Mouse (Mus musculus) thymus, postnatal 14 days (tissue): ENCODE results near the gene Fhit.
A peak's percentile ranks its signal among the peaks of the same experiment; 100 is the strongest.

Experiments
- DNase-seq: peaks from one replicate; pipeline ENCODE4 v3.0.0; 2021

Gene Fhit

DNA sequence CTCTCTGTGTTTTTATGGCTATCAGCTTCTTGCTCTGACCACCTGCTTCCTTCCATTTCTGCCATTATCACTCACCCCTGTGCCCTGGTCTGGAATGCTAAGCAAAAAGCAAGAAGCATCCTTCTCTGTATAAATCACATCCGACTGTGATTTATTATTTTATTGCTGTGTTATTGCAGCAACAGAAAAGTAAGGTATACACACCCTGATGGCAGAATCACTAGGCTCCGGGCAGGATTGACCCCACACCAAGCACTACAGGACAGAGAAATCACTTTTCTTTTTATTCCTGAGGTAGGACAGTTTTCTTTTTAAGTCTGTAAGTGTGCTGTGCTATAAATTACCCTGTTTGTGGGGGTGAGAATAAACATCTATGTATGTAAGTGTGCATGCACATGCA, 460.1 kb downstream of the Fhit start:
- no peak for DNase-seq

DNA sequence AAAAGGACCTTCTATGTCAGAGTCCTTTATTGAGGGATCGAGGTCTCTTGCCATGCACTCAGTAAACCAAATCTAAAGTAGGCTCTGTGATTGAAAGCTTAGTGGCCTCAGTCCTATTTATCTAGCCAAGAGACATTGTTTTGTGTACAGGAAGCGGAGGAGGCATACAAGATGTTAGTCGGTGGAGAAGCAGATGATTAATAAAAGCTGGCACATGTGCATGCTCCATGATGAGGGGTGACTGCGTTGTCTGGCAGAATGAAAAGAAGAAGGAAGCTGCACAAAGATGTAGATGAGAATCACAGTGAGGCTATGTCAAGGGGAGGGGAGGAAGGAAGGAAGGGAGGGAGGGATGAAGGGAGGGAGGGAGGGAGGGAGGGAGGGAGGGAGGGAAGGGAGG, 481.8 kb downstream of the Fhit start:
- no peak for DNase-seq

DNA sequence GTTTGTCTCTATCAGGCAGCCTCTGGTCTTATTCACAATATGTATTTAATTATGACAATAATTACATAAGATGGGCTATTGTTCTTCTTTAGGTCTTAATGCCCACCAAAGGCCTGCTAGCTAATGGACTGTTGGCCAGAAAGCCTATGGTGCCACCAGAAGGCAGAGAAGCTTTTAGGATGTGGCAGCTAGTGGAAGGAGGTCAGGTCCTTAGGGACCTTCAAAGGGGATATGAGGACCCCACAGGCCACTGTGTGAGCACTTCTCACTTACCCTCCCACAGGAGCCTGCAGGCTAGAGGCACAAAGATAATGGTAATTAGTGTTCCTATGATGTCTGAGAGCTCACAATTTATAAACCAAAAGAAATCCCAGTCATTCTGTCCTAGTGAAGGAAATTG, 482.2 kb downstream of the Fhit start:
- DNase-seq, result no peak

DNA sequence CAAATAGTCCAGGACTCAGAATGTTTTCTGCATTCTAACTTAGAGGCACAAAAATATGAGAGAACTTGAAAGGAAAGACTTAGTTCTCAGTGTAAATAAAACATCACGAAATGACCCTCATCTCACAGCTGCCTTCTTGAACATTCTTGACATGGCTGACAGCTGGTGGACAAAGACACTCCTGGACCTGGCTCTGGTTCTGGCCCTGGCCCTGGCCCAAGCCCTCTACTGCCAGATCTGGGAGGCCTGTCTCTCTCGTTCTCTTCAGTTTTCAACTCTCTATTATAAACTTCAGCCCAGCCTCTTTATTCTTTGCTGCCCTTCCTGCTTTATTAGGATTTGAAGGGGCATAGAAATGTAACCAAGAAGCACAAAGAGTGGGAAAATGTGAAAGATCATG, 484.2 kb downstream of the Fhit start:
- DNase-seq, result no peak

DNA sequence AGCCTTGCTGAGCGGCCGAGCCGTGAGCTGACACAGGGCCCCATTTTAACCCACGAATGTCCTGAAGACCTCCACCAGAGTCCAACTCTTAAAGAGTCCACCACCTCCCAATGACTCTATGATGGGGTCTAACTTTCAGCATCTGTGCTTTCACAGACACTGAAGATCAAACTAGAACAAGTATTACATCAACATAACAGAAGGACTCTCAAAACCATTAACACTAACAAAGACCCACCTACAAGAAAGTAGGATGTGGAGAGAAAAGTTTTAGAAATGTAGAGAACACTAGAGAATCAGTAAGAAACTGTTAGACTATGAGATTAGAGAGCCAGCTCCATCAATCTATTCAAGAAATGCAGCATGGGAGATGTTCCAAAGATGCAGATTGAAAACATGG, 501.6 kb downstream of the Fhit start:
- no peak for DNase-seq

DNA sequence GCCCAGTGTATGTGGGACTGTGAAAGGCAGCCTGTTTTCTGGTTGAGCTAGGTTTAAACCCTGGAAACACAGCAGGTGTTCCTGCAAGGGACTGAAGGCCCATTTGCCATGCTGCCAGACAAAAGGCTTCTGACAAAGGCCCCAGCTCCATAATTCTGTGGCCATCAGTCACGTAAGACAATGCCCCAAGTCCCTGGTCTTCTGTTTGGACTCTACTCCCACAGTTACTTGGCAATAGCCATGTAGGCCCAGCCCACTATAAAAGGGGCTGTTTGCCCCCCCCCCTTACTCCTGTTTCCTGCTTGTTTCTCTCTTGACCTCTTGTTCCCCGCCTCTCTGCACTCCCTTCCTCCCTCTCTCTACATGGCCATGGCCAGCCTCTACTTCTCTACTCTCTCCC, 502.5 kb downstream of the Fhit start:
- no peak for DNase-seq

DNA sequence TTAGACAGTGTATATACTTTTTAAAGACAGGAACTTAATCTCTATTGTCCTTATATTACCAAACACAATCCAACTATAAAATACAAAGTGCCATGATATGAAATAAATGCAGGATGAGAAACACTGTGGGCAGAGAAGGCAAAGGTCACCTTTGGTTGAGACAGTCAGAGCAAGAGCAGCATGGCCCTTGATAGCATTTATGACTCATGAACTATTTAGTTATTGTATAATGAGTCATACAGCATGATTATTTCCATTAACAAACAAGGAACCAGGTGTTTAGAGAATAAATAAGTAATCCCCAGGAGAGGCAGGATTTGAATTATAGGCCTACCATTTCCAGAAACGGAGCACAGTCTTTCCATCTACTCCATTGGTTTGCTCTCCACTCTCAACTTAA, 503.6 kb downstream of the Fhit start:
- no peak for DNase-seq

DNA sequence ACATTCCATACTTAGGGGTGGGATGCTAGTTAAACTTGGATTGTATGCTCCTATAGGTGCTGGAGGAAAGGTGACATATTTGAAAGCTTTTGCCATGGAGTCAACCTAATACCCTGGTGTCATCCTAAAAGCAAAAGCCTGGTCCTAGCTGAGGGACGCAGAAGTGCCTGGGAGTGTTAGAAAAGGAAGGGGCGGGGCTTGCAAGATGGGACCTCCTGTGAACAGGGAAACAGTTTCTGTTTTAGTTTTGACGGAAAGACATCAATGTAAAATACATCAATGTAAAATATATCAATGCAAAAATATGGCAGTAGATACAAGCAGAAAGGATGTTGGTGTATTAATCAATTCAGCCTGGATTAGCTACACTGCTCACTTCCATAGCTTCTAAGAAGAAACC, 504.5 kb downstream of the Fhit start:
- DNase-seq, result no peak

DNA sequence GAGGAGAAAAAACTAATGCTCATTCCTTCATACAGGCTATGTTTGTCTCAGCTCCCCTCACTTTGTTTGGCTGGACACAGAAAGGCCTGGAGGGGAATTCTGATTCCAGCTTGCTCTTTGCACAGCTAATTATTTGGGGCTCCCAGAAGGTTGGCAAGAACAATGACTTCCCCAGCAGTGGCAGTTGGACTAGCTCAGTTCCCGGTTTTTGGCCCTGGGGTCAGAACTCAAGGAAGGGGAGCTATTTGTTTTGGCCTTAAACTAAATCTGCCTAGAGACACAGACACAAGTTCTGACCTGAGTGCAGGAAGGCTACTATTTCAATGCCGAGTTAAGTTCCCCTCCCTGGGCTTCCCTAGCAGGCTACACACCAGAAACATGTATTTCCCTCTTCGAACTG, 506.0 kb downstream of the Fhit start:
- no peak for DNase-seq

DNA sequence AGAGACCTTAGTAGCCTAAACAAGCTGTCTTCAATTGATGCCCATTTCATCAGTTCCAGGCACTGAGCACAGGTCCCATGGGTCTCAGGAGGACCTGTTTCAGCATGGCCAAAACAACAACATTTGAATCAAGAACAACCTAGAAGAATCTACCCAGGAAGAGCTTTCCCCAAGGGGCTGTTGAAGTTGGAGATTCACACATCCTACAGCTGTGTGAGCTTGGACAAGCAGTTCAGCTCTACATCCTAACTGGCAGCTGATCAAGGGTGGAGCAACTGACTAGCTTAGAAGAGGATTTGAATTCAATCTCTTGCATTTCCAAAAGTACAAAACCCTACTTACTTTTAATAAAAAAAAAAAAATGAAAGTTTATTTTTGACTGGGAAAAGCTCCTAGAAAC, 514.0 kb downstream of the Fhit start:
- DNase-seq, result no peak

DNA sequence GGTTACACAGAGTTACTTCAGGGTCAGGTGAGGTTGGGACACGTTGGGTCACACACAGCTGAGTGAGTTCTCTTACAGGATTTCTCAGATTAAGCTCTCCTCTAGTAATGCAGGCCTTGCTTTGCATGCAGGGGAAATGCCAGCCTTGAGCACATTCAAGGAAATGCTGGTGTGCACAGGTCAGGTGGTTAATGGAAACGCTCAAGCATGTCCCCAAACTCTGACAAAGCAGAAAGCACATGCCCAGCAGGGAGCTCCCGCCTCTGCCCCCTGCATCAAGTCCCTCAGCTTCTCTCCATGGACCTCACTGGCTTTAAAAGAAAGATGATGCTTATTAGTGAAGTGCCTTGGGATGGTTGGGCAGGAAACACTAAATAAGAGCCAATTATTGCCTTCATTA, 530.1 kb downstream of the Fhit start:
- no peak for DNase-seq

DNA sequence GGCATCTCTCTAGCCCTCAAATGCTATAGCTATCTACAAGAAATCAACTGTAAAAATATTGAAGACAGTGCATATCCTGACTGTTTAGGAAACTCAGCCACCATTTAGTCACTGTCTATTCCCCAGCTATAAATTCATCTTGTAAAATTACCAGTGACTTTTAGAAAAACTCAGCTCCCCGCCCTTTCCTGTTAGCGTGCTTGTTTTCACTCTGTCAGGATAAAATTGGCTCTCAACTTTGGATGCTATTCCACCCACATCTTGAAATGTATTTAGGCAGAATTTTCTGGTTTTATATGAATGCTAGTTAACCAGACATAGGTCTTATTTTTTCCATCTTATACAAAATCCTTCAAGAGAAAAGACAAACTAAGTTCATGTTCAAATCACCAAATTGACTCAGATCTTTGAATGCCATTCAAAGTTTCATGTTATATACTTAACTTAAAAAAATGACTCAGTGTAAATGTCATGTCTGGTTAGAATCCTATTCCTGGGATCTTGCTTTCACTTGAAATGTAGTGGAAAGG, 530.9 kb downstream of the Fhit start:
- no peak for DNase-seq

DNA sequence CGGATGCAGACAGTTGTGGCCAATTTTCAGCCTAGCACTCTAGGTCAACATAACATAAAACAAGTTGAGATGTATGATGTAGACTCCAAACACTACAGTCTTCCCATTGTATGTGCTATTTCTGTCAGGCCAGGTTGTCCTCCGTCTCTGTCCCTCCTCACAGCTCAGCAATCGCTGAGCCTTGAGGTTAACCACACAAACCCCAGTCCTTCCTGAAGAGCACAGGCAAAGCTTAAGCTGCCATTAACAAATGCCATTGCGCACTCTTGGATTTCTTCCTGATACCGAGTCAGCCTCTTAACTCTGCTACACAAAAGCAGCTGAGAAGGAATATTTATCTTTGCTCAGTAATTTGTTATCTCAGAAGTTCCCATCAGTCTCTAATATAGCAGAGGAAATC, 568.4 kb downstream of the Fhit start:
- DNase-seq, result no peak

DNA sequence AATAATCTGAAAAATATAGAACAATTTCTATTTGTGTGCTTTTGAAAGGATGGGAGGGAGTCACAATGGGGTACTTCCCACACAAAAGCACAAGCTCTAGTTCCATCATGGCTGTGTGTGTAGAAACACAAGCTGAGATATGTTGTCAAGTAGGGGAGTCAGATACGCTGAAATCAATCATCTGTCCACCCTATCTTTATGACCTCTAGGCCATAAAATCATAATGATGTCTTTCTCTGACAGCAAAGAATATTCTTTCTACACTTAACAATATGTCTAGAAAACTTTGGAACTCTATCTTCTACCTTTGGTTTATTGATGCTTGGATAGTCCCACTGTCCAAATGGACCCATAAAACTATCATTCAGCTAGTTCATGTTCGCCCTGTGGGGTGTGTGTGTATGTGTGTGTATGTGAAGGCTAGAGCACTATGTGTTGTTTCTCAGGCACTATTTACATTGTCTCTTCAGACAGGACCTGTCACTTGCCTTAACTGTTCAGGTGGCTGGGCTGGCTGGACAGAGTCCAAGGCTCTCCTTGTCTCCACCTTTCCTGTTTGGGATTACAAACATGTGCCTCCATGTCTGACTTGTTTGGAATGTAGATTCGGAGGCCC, 592.8 kb downstream of the Fhit start:
- DNase-seq, result no peak

DNA sequence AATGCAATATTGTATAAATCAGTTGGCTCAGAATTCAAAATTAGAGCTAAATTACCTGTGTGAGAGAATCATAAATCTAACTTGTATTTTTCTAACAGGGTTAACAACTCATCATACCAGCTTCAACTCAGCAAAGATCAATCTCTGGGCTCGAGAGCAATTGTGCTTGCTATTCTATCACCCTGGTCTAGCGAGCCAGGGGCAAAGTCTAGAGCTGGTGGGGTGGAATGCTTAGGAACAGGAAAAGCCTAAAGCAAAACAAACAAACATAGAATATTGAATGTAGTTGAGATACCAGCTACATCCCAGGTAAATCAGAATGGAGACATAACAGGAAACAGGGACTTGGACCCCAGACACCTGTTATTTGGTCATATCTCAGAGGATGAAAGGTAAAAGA, 594.1 kb downstream of the Fhit start:
- no peak for DNase-seq

DNA sequence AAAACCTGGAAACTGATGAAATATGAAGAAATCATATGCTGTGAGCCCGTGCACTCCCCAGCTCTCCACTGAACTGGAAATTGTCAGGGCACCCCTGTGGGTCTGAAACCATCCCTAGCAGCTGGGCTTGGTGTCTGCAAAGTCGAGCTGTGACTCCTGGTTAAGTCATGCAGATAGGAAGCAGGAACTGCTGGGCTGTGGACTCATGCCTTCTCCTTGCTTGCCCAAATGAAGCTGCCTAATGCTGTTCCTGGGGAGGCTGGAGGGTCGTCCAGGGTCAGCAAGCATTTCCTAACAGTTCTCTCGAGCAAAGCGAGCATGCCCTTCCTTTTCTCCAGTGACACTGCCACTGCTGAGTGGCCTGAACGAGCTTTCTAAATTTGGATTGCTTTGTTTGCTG, 607.1 kb downstream of the Fhit start:
- DNase-seq, result no peak

DNA sequence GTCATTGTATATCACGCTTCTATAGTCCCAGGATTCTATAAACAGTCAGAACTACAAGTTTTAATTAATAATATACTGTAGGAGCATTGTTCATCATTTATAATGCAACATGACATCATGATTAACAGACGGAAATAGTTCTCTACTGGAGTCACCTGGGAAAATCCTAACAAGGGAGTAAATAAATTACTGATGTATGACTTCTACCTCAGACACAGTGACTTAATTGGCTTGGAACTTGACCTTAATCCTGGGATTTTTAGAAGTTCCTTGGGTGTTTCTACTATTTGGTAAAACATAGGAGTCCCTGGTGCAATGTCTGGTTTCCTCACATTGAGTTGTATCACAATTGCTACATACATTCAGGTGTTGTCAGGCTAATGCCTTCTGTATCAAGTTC, 613.2 kb downstream of the Fhit start:
- no peak for DNase-seq

DNA sequence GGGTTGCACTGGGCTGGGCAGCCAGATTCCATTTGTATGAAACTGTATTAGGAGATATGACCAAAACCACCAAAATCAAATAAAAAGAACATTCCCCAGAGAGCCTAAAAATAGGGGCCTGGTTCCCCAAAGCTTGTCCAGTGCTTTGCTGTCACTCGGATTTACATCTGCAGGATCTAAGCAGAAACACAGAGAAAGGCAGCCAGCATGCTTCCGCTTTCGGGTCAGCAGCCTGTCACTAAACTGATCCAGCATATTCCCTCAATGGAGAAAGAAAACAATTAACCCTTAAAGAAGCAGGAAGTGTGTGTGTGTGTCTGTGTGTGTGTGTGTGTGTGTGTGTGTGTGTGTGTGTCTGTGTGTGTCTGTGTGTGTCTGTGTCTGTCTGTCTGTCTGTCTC, 615.9 kb downstream of the Fhit start:
- no peak for DNase-seq

DNA sequence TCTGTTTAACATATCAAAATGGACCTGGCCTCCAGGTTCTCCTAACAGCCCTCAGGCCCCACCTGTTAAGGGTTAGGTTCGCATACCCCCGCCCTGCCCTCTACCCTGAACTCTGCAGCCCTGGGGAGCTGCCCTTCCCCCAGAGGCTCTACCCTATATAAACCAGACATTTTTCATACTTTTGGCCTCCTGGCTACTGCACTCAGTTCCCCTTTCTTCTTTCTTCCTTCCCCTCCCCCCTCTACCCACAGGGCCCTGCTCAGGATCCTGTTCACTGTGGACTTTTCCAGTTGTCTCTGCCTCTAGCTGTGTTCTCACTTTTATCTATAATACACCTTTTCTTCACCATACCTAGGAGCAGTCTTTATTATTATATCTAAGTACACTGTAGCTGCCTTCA, 627.0 kb downstream of the Fhit start:
- DNase-seq, result no peak

DNA sequence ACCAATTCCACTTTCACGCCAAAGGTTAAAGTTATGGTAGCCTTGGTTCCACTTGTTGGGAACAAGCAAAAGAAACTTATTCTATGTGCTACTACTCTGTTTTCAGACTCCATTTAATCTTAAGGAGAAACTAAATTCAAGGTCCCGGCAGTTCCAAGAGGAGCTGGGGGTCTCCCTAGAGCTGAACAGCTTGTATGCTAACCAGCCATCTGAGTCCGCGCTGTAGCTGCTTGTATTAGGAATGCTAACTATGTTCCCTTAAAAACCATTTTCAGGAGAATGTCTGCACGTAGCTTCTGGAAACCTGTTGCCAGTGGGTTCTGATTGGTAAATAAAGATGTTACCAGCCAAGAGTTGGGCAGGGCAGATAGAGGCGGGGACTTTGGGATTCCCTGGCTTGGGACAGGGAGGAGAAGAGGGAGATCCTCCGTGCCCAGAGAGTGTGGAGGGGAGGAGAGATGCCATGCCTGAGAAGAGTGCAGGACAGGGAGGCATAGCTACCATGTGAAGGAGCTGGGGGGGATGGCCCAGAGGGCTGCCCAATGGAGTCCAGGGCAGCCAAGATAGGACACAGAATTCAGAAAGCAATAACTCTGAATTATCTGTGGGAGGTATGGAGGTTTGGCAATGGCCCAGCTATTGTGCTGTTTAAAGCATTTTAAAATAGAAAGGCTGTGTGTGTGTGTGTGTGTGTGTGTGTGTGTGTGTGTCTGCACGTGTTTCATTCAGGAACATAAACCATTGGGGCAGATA, 629.9 kb downstream of the Fhit start:
- no peak for DNase-seq

DNA sequence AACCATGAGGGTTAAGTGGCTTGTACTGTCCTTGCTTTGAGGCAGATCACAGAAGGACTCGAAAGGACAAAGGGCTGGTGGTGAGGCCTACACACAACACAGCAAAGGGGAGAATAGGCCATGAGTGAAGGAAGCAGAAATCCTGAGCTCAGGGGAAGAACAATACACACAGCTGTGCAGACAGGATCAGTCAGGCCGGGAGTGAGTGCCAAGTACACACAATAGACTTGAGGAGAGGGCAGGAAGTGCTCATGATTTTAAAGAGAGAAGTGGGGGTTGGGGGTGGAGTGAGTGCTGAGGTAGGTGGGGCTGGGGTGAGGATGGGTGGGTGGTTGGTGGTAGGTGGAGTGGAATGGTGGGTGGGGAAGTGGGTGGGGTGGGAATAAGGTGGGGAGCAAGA, 635.0 kb downstream of the Fhit start:
- peak; percentile 64 for DNase-seq

DNA sequence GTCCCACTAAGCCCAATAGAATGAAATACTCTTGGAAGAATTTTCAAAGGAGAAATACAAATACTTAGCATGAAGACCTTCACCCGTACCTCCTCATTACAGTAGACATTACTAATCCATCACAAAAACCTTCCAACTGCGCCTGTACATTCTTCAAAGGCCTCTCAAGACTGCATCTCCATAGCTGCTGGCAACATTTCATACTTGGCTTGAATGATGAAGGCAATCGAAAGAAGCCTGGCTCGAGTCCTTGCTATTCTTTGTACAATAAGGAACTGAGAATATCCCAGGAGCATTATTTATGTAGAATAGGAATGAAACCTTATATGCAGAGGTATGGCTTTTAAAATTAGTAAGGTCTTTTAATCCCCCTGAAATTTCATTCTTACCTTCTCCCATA, 636.0 kb downstream of the Fhit start:
- DNase-seq, result no peak

DNA sequence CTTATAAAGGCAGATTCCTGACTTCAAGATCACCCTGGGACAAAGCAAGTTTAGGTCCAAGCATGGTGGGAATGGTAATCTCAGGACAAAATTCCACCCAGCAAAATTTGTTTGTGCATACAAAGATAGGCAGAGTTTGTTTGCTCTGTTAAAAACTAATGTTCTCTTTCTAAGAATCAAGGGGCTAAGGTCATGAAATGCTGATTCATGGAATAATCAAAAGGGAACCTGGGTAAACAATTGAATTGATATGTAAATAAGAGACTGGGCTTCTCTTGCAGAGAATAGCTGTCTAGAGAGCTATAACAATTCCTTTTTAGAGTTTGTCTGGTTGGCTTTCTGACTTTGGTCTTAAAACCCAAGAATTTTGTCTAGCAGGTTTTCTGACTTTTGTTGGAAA, 647.8 kb downstream of the Fhit start:
- DNase-seq, result no peak

DNA sequence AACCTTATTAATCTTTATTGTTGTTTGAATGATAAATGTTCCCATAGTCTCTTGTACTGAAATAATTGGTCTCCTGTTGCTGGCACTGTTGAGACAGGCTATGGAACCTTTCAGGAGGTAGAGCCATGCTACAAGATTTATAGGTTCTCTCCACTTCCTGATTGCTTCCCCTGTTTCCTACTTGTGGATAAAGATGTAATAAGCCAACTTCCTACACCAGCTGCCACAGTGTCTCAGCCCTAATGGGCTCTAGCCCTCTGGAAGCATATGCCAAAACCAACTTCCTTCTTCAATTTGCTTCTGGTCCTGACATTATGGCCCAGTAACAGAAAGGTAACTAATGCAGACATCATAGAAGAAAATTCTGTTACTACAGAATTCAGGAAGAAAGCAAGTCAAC, 652.6 kb downstream of the Fhit start:
- no peak for DNase-seq

DNA sequence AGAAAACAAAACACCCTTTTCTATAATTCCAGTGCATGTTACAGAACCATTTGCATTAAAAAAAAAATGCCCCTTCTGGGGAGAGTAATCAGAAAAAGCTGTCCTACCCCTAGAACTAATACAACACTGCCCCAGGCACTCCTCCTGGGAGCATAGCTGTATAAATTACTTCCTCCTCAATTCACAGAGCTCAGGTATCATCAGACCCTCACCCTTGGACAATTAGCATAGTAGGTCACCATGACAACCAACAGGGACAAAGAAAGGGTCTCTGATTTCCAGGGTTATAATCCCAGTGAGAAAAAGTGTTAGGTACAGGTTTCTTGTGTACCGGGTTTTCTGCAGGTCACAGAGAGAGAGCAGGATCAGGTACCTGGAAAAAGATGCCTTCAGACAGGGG, 654.3 kb downstream of the Fhit start:
- DNase-seq, result no peak
